Mouse (Mus musculus): ENCODE results near the gene Tle2. TPM values are rescaled to one million over a fixed set of nuclear protein-coding genes. Genes with fewer than 3 reads are reported as not detected.

The Tle2 gene
- polyA plus RNA-seq, 1 experiment from 2014 or later, result 15.1 TPM

DNA sequence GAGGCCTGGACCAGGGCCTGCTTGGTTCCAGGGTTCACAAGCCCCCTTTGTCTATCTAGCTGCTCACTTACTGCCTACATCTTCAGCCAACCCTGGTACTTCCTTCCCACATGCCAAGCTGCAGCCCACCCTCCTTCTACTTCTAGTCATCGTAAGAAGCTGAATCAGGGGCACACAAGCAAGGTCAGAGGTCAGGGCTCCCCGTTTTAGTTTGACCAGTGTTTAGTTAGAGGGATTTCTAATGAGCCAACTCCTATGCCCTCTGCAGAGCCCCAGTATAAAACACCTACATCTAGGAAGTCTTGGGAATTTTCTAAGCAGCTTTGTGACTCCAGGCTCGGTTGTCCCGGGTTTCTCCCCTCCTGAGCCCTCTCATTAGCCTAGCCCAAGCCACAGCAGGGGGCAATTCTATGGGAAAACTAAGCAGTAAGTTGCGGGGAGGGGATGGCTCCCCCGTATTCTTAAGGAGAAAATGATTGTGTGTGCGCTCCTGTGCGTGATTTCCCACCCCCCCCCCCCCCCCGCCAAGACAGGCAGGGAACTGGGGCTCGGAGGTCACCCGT, 4.0 kb upstream of the Tle2 start:
- Histone ChIP-seq H3K36me3 (ENCODE audit: poor library complexity, severe bottlenecking) (peaks cover 21% of the 10 kb centered on the region), H3K9me3 (replicated peaks) (no peaks in the 10 kb centered on the region), H3K9ac (no peak overlapping the region), H3K27ac (peak overlapping the region; percentile 85), H3K4me1 (peaks cover 70% of the 10 kb centered on the region), H3K27me3 (peaks cover 62% of the 10 kb centered on the region), H3K4me2 (peak overlapping the region; percentile 74), H3K4me3 (peak overlapping the region; percentile 40)
- peak; percentile 8 for ATAC-seq
- WGBS, result 0% methylated on average over 8 of the region's 11 CpGs

DNA sequence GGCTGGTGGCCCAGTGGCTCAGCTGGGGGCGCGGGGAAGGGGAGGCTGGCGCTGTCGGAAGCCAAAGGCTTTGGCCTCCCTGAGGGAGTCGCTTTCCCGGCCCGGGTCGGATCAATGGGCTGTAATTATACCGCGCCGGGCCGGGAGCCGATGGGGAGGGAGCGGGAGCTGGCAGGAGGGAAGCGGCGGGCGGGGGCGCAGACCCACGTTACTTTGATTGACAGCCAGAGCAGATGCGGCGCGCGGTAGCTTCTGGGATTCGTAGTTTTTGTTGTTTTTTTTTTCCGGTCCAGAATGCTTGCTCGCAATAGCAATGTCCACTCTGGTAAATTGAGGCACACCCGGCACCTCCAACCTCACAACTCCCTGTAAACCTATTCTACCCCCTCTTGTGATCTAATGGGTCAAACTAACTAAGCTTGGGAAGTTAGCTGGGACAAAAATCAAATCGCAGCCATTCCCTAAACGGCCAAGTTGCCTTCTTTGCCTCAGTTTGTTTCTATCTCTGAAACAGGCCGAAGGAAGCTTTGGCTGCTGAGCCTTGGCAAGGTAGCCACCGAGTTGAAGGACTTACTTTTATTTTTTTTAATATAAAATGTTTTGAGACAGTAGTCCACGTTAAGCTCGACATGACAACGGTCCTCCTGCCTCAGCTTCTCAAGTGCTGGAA, 3.4 kb upstream of the Tle2 start:
- Histone ChIP-seq H3K36me3 (ENCODE audit: poor library complexity, severe bottlenecking) (peaks cover 15% of the 10 kb centered on the region), H3K27ac (peak overlapping the region; percentile 85), H3K4me1 (peaks cover 70% of the 10 kb centered on the region), H3K27me3 (peaks cover 62% of the 10 kb centered on the region), H3K9ac (peak overlapping the region; percentile 45; the same call in 1 of the 2 replicates), H3K4me3 (peak overlapping the region; percentile 40), H3K9me3 (replicated peaks) (no peaks in the 10 kb centered on the region), H3K4me2 (peak overlapping the region; percentile 74)
- ATAC-seq, result peak; percentile 73
- 1% methylated on average over 32 of the region's 34 CpGs for WGBS

DNA sequence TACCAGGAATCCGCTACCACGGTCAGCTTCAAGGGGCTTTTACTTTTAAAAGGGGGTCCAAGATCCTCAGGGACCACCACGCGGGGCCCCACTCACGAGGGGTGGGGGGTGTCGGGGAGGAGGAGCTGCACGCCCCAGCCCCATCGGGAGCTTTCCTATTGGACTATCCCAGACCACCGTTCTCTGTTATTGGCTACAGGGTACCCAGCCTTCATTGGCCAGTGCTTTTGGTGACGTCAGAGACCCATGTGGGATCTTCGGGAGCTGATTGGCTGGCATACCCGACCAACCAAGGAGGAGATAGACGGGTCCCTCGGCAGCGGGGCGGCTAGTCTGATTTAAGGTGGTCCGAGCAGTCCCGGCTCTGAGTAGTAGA, 2.9 kb upstream of the Tle2 start:
- Histone ChIP-seq H3K4me1 (peaks cover 73% of the 10 kb centered on the region), H3K27me3 (peaks cover 62% of the 10 kb centered on the region)
- ATAC-seq, result peak; percentile 95

DNA sequence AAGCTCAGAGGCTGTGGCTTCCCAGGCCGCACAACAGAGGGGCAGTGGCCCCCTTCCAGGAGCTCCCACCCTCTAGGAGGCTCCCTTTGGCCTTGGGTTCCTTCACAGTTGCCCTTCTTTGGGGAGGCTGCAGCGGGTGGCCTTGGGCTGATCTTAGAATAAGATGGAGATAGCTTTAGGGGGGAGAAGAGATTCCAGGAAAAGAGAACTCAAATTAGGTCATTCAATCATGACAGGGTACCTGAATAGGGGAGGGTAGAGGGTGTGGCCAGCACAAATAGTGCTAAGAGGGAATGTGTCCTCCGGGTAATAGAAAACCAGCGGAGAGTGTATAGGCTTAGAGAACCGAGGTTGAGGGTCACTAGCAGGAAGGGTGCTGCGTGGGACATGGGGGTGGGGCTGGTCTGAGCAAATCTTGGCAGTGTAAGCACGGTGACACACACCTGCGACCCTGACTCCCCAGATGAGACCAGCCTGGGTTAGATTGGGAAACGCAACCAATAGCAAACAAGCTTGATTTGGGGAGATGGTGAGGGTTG, 2.2 kb upstream of the Tle2 start:
- WGBS, result 7% methylated on average over 9 of the region's 9 CpGs
- H3K9ac ChIP-seq, result peak overlapping the region; percentile 34
- H3K4me2 ChIP-seq, result peak overlapping the region; percentile 74
- H3K27ac ChIP-seq, result no peak overlapping the region
- peaks cover 62% of the 10 kb centered on the region for H3K27me3 ChIP-seq
- H3K9me3 ChIP-seq (replicated peaks), result no peaks in the 10 kb centered on the region
- peaks cover 2% of the 10 kb centered on the region; the same call in 1 of the 2 replicates for H3K36me3 ChIP-seq (ENCODE audit: poor library complexity, severe bottlenecking)
- peak; percentile 0; the same call in 1 of the 2 replicates for ATAC-seq
- H3K4me3 ChIP-seq, result peak overlapping the region; percentile 10; the same call in 1 of the 2 replicates
- H3K4me1 ChIP-seq, result peaks cover 73% of the 10 kb centered on the region

More for the DNA sequence above, 2.9 kb upstream of the Tle2 start:
- Histone ChIP-seq H3K36me3 (ENCODE audit: poor library complexity, severe bottlenecking) (peaks cover 9% of the 10 kb centered on the region), H3K27ac (peak overlapping the region; percentile 66), H3K9me3 (replicated peaks) (no peaks in the 10 kb centered on the region), H3K4me2 (peak overlapping the region; percentile 74), H3K9ac (peak overlapping the region; percentile 34; the same call in 1 of the 2 replicates), H3K4me3 (peak overlapping the region; percentile 40)
- 0% methylated on average over 18 of the region's 18 CpGs for WGBS

DNA sequence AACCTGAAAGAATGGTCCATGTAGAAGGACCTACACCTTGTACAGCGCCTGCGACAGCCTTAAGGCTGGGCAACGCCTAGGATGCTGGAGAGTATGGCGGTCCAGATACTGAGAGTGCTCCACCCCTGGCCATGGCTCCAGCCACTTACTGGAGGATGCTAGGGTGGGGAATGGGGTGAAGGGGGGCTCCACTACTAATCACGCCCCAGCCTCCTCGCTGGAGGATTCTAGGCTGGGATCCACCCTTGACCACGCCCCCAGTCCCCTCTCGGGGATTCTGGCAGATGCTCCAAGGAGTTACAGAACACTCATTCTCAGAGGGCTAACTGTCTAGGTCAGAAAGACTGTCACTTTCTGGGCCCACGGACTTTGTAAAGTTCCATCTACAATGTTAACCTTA, 1.4 kb upstream of the Tle2 start:
- Histone ChIP-seq H3K27me3 (peaks cover 63% of the 10 kb centered on the region), H3K36me3 (ENCODE audit: poor library complexity, severe bottlenecking) (no peaks in the 10 kb centered on the region), H3K9me3 (replicated peaks) (no peaks in the 10 kb centered on the region), H3K4me2 (no peak overlapping the region), H3K4me3 (no peak overlapping the region), H3K27ac (no peak overlapping the region), H3K4me1 (peaks cover 67% of the 10 kb centered on the region), H3K9ac (no peak overlapping the region)
- no peak for ATAC-seq
- 7% methylated on average over 9 of the region's 9 CpGs for WGBS

DNA sequence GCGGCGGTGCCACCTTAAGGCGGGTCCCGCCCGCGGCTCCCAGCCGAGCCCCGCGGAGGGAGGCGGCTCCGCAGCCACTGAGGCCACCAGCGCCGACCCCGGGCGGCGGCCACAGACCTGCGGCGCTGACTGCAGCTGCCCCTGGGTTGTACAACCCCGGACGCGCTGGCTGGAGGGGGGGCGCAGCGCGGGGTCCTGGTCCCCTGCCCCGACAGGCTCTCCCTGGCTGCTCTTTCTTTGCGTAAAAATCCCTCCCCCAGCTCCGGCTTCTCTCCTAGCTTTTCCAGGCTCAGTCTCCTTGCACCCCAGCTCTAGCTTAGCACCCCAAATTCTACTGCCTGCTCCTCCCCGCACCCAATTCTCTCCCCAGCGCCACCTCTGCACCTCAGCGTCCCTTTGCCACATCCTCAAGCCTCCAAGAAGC, 859 bp downstream of the Tle2 start:
- no peak overlapping the region; the same call in 1 of the 2 replicates for H3K27ac ChIP-seq
- 0% methylated on average over 22 of the region's 30 CpGs for WGBS
- H3K4me2 ChIP-seq, result peak overlapping the region; percentile 81
- no peaks in the 10 kb centered on the region for H3K9me3 ChIP-seq (replicated peaks)
- ATAC-seq, result no peak
- no peaks in the 10 kb centered on the region for H3K36me3 ChIP-seq (ENCODE audit: poor library complexity, severe bottlenecking)
- peaks cover 82% of the 10 kb centered on the region for H3K27me3 ChIP-seq
- peaks cover 46% of the 10 kb centered on the region for H3K4me1 ChIP-seq
- peak overlapping the region; percentile 61 for H3K4me3 ChIP-seq
- H3K9ac ChIP-seq, result peak overlapping the region; percentile 73

DNA sequence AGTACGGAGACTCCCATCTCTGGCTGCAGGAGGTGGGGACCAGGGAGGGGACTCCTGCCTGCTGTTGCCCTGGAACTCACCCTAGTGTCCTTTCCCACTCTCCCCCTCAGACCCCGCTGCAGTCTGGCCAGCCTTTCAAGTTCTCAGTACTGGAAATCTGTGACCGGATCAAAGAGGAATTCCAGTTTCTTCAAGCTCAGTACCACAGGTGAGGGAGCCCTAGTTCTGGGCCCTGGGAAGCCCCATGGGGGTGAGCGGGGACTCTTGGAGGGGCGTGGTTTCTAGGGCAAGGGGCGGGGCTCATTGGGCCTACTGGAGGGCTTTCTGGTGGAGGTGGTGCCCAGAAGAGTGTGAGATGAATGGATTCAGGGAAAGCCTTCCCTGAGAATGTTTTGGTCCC, 1.3 kb downstream of the Tle2 start:
- Histone ChIP-seq H3K4me2 (peak overlapping the region; percentile 81), H3K4me3 (peak overlapping the region; percentile 61), H3K9ac (peak overlapping the region; percentile 73), H3K27me3 (peaks cover 87% of the 10 kb centered on the region), H3K4me1 (peaks cover 41% of the 10 kb centered on the region), H3K27ac (no peak overlapping the region), H3K9me3 (replicated peaks) (no peaks in the 10 kb centered on the region), H3K36me3 (ENCODE audit: poor library complexity, severe bottlenecking) (no peaks in the 10 kb centered on the region)
- no peak for ATAC-seq
- 4% methylated on average over 6 of the region's 6 CpGs for WGBS

DNA sequence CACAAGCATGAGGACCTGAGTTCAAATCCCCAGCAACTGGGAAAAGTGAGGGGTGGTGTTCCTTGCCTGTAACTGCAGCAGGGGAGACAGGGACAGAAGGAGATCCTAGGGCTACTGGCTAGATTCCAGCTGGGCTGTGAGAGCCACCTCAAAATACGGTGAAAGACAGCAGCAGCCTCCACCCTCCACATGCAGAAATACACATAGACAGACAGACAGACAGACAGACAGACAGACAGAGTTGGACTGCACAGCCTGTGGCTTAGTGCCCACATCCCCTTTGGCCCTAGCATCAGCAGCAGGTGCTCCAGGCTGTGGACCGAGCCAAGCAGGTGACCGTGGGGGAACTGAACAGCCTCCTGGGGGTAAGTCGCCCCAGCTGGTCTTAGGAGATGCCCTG, 5.6 kb downstream of the Tle2 start:
- Histone ChIP-seq H3K4me3 (no peak overlapping the region), H3K27me3 (peaks cover 84% of the 10 kb centered on the region), H3K4me2 (no peak overlapping the region), H3K27ac (no peak overlapping the region), H3K9ac (no peak overlapping the region), H3K4me1 (peaks cover 16% of the 10 kb centered on the region), H3K9me3 (replicated peaks) (no peaks in the 10 kb centered on the region), H3K36me3 (ENCODE audit: poor library complexity, severe bottlenecking) (no peaks in the 10 kb centered on the region)
- no peak for ATAC-seq
- 56% methylated on average over 4 of the region's 4 CpGs for WGBS

DNA sequence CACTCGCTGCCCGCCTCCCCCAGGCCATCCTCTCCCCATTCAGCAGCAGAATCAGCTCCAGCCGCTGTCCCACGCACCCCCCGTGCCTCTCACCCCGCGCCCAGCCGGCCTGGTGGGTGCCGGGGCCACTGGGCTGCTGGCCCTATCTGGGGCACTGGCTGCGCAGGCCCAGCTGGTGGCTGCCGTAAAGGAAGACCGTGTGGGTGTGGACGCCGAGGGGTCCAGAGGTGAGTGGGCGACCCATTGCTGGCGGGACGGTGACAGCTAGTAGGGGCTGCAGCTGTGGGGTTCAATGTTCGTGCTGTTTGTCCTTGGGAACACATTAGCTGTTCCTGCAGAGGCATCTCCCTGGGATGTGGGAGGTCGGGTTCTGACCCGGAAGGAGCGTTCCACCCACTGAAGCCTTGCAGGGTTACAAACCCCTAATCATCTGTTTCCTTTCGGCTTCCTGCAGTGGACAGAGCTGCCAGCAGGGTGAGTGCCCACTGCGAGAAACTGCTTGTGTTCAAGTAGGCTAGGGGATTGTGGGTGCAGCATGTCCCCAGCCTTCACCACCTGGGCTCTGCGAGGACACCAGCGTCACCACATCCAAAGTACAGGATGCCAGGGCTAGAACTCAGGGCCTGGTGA, 6.2 kb downstream of the Tle2 start:
- ATAC-seq, result no peak
- Histone ChIP-seq H3K9ac (no peak overlapping the region), H3K36me3 (ENCODE audit: poor library complexity, severe bottlenecking) (no peaks in the 10 kb centered on the region), H3K27ac (no peak overlapping the region), H3K4me2 (no peak overlapping the region), H3K4me1 (peaks cover 11% of the 10 kb centered on the region), H3K9me3 (replicated peaks) (no peaks in the 10 kb centered on the region), H3K27me3 (peaks cover 84% of the 10 kb centered on the region), H3K4me3 (no peak overlapping the region)
- WGBS, result 65% methylated on average over 25 of the region's 25 CpGs

DNA sequence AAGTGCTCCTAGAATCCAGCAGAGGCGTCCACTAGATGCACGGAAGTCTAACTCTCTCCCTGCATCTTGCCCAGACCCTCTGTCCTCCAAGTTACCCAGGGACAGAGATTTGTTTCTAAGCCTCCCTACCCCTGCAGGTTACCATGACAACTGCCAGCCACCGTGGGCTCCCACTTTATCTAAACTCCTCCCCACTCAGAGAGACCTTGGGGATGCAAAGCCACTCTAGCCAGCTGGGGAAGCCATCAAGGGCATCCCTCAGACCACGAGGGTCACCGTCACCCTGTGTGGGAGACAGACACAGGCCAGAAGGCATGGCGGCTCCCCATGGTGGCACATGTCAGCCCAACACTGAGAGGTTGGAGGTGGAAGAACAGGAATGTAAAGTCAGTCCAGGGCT, 9.0 kb downstream of the Tle2 start:
- WGBS, result 52% methylated on average over 6 of the region's 6 CpGs
- Histone ChIP-seq H3K27me3 (peaks cover 76% of the 10 kb centered on the region), H3K4me1 (peaks cover 4% of the 10 kb centered on the region; the same call in 1 of the 2 replicates)

DNA sequence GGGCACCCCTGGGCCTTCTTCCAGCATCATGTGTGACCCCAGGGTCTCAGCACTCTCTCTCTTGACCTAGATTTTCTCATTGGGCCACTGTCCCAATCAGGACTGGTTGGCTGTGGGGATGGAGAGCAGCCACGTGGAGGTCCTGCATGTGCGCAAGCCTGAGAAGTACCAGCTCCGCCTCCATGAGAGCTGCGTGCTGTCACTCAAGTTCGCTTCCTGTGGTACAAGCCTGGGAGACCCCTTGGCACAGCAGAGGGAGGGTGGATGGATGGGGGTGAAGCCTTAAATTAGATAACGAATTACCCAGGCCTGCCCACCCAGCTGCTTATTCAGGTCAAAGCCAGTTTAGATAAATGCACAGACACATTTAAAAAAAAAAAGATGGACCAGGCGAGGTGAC, 14.4 kb downstream of the Tle2 start:
- Histone ChIP-seq H3K4me3 (no peak overlapping the region), H3K27me3 (peaks cover 76% of the 10 kb centered on the region), H3K36me3 (ENCODE audit: poor library complexity, severe bottlenecking) (peaks cover 5% of the 10 kb centered on the region; the same call in 1 of the 2 replicates), H3K9ac (no peak overlapping the region), H3K4me1 (no peaks in the 10 kb centered on the region), H3K4me2 (no peak overlapping the region), H3K9me3 (replicated peaks) (no peaks in the 10 kb centered on the region), H3K27ac (no peak overlapping the region)
- WGBS, result 65% methylated on average over 7 of the region's 7 CpGs
- ATAC-seq, result no peak

More for the DNA sequence above, 9.0 kb downstream of the Tle2 start:
- no peaks in the 10 kb centered on the region for H3K9me3 ChIP-seq (replicated peaks)
- peaks cover 5% of the 10 kb centered on the region; the same call in 1 of the 2 replicates for H3K36me3 ChIP-seq (ENCODE audit: poor library complexity, severe bottlenecking)
- no peak overlapping the region for H3K27ac ChIP-seq
- no peak overlapping the region for H3K4me3 ChIP-seq
- no peak overlapping the region for H3K4me2 ChIP-seq
- no peak overlapping the region for H3K9ac ChIP-seq
- no peak for ATAC-seq

DNA sequence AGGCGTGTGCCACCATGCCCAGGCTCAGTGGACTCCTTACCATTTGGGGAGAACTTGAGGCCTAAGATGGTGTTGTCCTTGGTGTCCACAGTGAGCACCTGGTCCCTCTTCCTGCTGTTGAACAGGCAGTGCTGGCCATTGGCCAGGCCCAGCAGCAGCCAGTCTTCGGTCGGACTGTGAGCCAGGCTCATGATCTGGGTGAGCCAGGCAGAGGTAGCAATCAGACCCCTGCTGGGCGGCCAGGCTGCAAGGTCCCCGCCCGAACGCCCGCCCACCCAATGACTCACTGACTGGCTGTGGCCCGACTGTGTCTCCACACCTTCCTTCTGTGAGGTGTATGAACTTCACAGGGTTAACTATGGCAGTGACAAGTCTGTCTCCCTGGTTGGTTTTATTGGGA, 17.5 kb downstream of the Tle2 start:
- peaks cover 90% of the 10 kb centered on the region for H3K27me3 ChIP-seq
- WGBS, result 65% methylated on average over 9 of the region's 9 CpGs
- ATAC-seq, result no peak

More for the DNA sequence above, 17.5 kb downstream of the Tle2 start:
- no peak overlapping the region for H3K4me3 ChIP-seq
- H3K36me3 ChIP-seq (ENCODE audit: poor library complexity, severe bottlenecking), result peaks cover 5% of the 10 kb centered on the region; the same call in 1 of the 2 replicates
- no peak overlapping the region for H3K27ac ChIP-seq
- H3K4me2 ChIP-seq, result no peak overlapping the region
- H3K9ac ChIP-seq, result no peak overlapping the region
- H3K9me3 ChIP-seq (replicated peaks), result no peaks in the 10 kb centered on the region
- peaks cover 16% of the 10 kb centered on the region for H3K4me1 ChIP-seq

Data from forebrain, embryonic 13.5 days (tissue).